Mouse (Mus musculus) brain, embryonic 14.5 days (tissue): ENCODE data around the gene Elf5.

ENCODE experiments used
- CTCF ChIP-seq: fragments of 200-500 bp; IDR thresholded peaks from 2 replicates; pipeline ENCODE4 v1.5.1; 2012; ENCODE audit warnings: inconsistent platforms, mild to moderate bottlenecking, moderate library complexity, borderline replicate concordance; ENCODE audit not compliant: insufficient read depth, insufficient read length; ENCODE audit errors: extremely low read depth
- POLR2A ChIP-seq: fragments of 200-500 bp; IDR thresholded peaks from 2 replicates; pipeline ENCODE4 v1.6.1; 2012; ENCODE audit warnings: mild to moderate bottlenecking, inconsistent platforms, borderline replicate concordance; ENCODE audit not compliant: poor library complexity, insufficient read depth, insufficient read length, severe bottlenecking; ENCODE audit errors: extremely low read depth

GRCm38 (mm10) chr2:103406239-103406638 is 5.2 kb upstream of the Elf5 start:
- no peak for TF ChIP-seq CTCF
- no peak for TF ChIP-seq POLR2A
